Mouse (Mus musculus): ENCODE data around the gene Trip11.

Gene Trip11

GRCm38 (mm10) chr12:101893296-101893695 lies 19.8 kb downstream of the Trip11 start:
- DNase-seq = no peak

- no peak for DNase-seq
These were observed 20.2 kb downstream of the Trip11 start for GRCm38 (mm10) chr12:101892832-101893231.

GRCm38 (mm10) chr12:101891066-101891465 lies 22.0 kb downstream of the Trip11 start:
- DNase-seq = no peak

- no peak for DNase-seq
These were observed 23.7 kb downstream of the Trip11 start for GRCm38 (mm10) chr12:101889351-101889750.

DNA sequence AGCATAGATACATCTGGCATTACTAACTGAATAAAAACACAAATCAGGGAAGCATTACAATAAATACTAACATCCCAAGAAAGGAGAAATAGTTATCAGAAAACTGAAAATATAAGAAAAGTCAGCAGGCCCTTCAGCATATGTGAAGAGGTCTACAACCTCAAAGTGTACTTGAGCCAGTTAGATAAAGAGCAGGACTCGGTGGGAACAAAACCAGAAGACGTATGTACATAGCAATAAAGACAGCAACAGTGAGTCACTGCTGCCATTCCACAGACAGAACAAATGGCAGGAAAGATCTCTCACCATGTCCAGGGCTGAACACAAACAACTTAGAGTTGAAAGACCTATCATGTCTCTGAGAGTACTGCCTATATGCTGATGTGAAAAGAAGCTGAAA lies 24.8 kb downstream of the Trip11 start:
- no peak for DNase-seq

DNA sequence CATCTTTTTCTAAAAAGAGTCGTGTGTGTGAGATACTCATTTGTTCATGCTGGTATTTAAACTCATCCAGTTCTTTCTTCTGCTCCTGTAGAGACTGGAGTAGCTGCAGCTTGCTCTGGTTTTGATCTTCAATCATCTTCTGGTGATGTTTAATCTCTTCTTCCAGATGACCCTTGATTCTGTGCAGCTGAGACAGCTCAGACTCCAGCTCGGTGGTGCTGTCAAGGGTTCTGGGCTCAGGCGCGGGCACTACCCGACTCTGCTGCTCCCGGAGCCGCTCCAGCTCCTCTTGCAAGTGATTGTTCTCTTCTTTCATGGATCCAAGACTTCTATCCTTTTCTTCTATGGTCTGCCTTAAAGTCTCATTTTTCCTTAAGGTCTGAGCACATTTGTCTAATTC lies 28.1 kb downstream of the Trip11 start:
- DNase-seq = no peak

- DNase-seq = no peak
These were observed 36.7 kb downstream of the Trip11 start for GRCm38 (mm10) chr12:101876374-101876773.

DNA sequence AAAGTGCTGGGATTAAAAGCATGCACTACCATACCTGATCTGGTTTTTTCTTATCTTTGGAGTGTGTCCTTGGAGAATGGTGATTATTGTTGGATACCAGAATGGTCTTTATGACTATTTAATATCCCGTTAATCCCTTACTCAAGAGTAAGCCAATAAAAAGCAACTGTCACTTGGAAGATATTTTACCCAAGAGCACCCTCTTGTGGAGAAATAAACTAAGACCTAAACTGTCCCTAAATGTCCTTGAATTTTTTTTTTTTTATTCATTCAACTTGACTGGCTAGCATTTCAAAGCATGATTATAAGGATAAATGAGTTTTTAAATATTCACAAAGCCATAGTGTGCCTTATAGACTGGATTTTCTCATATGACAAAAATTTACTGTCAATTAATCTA lies 38.0 kb downstream of the Trip11 start:
- no peak for DNase-seq

DNA sequence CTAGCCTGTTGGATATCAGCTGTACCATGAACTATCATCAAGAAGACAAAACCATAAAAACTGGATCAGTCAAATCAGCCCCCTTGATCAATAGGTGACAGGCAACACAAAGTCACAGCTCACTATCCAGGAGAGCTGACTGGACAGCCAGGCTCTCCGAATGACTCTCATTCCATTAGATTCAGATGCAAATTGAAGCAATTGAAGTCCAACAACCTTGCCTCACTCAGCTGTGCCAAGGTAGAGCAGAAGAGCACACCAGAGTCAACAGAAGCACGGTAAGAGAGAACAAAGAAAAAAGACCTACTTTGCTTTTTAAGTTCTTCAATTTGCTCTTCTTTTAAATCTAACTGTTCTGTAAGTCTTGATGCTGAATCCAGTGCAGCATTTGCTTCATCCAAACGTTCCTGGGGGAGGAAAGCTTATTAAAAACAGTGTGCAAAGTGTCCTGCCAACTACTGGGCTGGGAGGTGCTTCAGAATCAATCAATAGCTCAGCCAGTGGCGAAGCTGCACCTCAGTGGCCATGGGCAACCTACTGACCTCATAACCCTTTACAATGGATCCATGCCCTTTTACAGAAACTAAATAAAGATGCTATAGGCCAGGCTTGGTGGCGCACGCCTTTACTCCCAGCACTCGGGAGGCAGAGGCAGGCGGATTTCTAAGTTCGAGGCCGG lies 50.6 kb downstream of the Trip11 start:
- DNase-seq = no peak

DNA sequence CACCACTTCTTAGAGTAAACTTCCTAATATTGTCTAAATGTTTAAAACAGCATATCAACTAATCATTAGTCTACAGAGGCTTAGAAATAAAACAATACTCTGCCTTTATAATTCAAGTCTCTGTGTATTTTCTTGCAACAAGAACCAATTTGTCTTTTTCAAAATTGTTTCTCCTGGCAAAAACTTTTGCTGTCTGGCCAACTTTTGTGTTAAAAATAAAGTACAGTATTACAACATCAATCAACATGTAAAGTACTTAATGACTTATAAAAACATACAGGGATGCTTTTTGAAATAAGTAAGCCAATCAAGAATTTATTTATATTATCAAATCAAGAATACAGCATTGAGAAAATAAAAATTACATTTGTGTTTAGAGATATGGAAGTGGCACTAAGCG lies 52.8 kb downstream of the Trip11 start:
- no peak for DNase-seq

DNA sequence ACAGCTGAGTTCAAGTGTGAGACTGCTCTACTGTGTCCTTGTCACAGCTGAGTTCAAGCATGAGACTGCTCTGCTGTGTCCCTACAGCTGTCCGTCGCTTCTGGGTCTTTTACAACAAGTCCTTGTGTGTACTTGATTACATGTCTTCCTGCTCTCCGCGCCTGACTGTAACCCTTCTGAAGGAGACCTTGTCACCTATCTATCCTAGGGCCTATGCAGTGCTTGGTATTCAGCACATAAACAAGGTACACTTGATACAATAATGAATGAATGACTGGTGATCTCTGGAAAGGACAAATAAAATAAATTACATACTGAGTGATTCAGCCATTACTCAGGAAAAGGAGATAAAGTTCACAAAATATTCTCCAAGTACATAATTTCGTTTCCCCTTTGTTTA lies 55.1 kb downstream of the Trip11 start:
- DNase-seq = no peak

DNA sequence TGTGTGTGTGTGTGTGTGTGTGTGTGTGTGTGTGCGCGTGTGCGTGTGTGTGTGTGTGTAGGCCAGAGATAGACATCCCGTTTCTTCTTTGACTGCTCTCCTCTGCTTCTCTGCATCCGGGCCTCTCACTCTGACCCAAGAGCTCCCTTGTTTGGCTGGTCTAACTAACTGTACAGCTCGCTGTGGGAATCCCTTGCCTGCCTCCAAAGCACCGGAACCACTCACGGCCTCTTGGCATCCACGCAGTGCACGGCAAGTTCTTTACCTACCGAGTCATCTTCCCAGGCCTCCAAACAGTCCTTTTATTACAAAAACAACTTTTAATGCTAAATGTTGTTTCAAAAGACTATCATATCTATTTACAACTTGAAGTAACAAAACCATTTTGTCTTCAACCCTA lies 58.7 kb downstream of the Trip11 start:
- no peak for DNase-seq

GRCm38 (mm10) chr12:101851846-101852564 lies 61.1 kb downstream of the Trip11 start:
- DNase-seq = no peak

- no peak for DNase-seq
These were observed 61.8 kb downstream of the Trip11 start for GRCm38 (mm10) chr12:101851314-101851713.

DNA sequence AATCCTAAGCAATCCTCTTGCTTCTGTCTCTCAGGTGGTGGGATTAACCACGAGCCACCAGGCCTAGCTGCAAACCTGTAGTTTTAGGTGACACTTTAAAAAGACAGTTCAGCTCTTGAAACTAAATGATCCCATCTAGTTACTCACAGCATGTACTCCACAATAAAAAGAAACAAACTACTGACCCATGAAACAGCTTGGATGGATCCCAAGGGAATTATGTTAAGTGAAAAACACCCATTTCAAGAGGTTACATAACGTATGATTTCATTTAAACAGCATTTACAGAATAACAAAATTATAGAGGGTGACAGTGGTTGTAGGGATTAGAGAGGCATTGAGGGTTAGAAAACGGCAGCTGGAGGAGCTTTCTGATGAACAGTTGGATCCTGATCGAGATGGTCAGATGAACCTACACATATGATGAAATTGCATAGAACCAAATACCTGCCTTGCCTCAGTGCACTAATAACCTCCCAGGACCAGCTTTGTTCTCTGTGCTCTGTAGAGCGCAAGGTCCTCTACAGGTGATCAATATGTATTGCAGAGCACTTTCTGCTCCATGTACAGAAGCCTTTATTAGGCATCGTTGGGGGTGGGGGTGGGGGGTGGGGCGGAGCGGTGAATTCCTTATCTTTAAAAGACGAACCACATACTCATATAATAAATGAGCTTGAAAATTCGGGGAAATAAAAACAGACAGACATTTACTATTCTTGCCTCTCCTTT lies 76.4 kb downstream of the Trip11 start:
- no peak for DNase-seq

- no peak for DNase-seq
These were observed 78.4 kb downstream of the Trip11 start for GRCm38 (mm10) chr12:101834715-101835114.

- no peak for DNase-seq
These were observed 79.3 kb downstream of the Trip11 start for GRCm38 (mm10) chr12:101833776-101834175.

DNA sequence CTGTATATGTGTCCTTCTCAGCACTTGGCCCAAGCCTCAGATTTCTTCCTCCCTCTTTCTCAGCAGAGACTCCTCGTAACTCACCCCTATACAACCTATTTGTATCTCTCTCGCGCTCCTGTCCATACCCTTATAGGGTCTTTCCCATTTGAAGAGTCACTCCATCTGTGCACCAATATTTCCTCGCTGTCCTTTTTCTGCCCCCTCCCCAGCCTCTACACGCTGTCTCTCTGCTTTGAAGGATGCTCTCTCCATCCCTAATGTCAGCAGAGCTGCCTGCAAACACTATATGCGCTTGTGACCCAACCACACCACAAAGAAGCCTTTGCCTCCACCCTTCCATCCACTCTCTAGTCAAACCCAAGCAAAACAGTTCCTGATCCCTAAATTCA lies 80.0 kb downstream of the Trip11 start:
- no peak for DNase-seq

GRCm38 (mm10) chr12:101832179-101833114 lies 80.6 kb downstream of the Trip11 start:
- DNase-seq = no peak

- DNase-seq = no peak
These were observed 81.8 kb downstream of the Trip11 start for GRCm38 (mm10) chr12:101831221-101831620.

GRCm38 (mm10) chr12:101823161-101823560 lies 89.9 kb downstream of the Trip11 start:
- no peak for DNase-seq

DNA sequence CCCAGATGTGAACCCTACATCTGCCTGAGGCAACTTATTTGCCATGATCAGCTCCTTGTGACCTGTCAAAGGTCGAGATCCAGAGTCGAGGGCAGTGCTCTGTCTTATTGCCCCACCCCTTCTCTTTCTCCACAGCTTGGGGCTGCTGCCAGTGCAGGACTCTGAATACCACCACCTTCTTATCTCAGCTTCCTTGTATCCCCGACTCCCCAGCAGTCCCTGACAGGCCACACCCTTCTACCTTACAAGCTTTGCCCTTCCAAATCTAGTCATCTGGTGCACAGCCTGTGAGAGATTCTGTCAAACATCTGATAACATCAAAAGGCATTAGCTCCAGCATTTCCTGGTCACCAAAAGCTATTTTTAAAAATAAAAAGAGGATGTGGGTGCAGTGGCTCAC lies 91.5 kb downstream of the Trip11 start:
- no peak for DNase-seq

DNA sequence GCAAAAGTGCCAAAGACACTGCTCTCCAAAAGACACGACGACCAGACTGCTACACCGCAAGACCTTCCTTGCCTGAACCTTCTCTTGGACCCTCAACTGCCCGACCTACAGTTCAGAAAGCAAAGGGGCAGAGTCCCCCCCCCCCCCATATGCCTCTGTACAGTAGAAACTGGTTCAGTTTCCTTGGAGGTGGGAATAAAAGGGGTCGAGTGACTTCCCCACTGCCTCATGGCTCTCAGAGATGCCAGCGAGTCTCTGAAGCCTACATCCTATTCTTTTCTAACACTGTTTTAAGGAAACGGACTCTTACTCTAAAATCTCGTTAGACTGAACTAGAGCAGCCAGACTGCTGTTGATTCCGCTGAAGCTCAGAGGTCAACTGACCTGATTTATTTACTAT lies 93.5 kb downstream of the Trip11 start:
- DNase-seq = no peak

Measured in cerebellum, adult 11 months (tissue).